Mouse (Mus musculus) frontal cortex, postnatal 14 days (tissue): ENCODE measurements around the gene Ptk7.

ENCODE experiments used
- DNase-seq, 2 experiments: peaks; one replicate each; pipeline ENCODE4 v3.0.0; 2022; ENCODE audit warnings: low spot score in 2 of 2

Ptk7 gene

GRCm38 (mm10) chr17:46521963-46522668, 107.2 kb downstream of the Ptk7 start:
- DNase-seq: no peak

GRCm38 (mm10) chr17:46521174-46521573, 108.1 kb downstream of the Ptk7 start:
- DNase-seq: no peak

- no peak for DNase-seq
These were observed 108.8 kb downstream of the Ptk7 start for GRCm38 (mm10) chr17:46520385-46520979.

- no peak for DNase-seq
These were observed 109.3 kb downstream of the Ptk7 start for GRCm38 (mm10) chr17:46519971-46520370.
